ENCODE assay signal across 8 mouse cellular contexts in genomic region chr2:146469707-146470420, GRCm38 (mm10). TPM values are rescaled to one million over a fixed set of nuclear protein-coding genes. Genes with fewer than 3 reads are reported as not detected.
DNase-seq lines count a peak whose midpoint lies in the region; ATAC-seq and TF ChIP-seq lines count a peak whose summit lies in the region.

No protein-coding gene starts in this region.

- no peak overlapping the region for H3K4me2 ChIP-seq in intestine, embryonic 14.5 days (ENCODE audit: low read length)
- no peak overlapping the region for H3K4me2 ChIP-seq in liver, embryonic 13.5 days

- in situ Hi-C loops in ES-E14 (cut with MboI; ENCODE audit: low sequenced_read_pairs in 2 of 2, unreplicated experiment in 2 of 2), result no loop called here

- 46% methylated on average over 12 of the region's 12 CpGs for WGBS in intestine, embryonic 14.5 days
- 26% methylated on average over 12 of the region's 12 CpGs for WGBS in liver, embryonic 13.5 days (ENCODE audit: insufficient replicate concordance)

- no peak overlapping the region for H3K27ac ChIP-seq in gastrocnemius, adult 2 months
- no peak overlapping the region for H3K27ac ChIP-seq in ES-E14 (ENCODE audit: insufficient read depth, low read depth, low read length, poor library complexity, severe bottlenecking)
- no peak overlapping the region for H3K27ac ChIP-seq in intestine, embryonic 14.5 days (ENCODE audit: low read depth)
- no peak overlapping the region for H3K27ac ChIP-seq in liver, embryonic 13.5 days

- H3K9me3 ChIP-seq in ES-E14 (ENCODE audit: control insufficient read depth, insufficient read depth, low read depth, low read length), result no peaks in the 10 kb centered on the region
- no peaks in the 10 kb centered on the region for H3K9me3 ChIP-seq in intestine, embryonic 14.5 days (ENCODE audit: control insufficient read depth, low read length)
- no peaks in the 10 kb centered on the region for H3K9me3 ChIP-seq in liver, embryonic 13.5 days (replicated peaks)

- 0 out of 2 replicates have a peak, but pooled peaks have one; percentile 34 for ATAC-seq in intestine, embryonic 14.5 days (replicated peaks; ENCODE audit: low FRiP score, low TSS enrichment, low read depth)
- ATAC-seq in liver, embryonic 13.5 days (ENCODE audit: low read depth), result peak; percentile 68
- ATAC-seq in inflammation-experienced regulatory T-cells, adult 6 months, result no peak

- TF ChIP-seq CTCF in gastrocnemius, adult 2 months (IDR thresholded peaks at IDR 0.05), result peak; percentile 86

- no peak for DNase-seq in gastrocnemius, adult 2 months
- no peak for DNase-seq in gastrocnemius, postnatal 14 days
- no peak for DNase-seq in ES-E14 (ENCODE audit: low read depth, low spot score)
- DNase-seq in embryo, embryonic 10 days (ENCODE audit: low spot score), result peak; percentile 65
- DNase-seq in intestine, embryonic 14.5 days (ENCODE audit: low spot score), result no peak
- DNase-seq in liver, embryonic 13.5 days, result no peak
- DNase-seq in retina, postnatal 7 days (ENCODE audit: low read depth, low spot score), result peak; percentile 25

- no peak overlapping the region for H3K9ac ChIP-seq in ES-E14 (ENCODE audit: insufficient read depth, low read depth, low read length, poor library complexity, severe bottlenecking)
- no peak overlapping the region for H3K9ac ChIP-seq in intestine, embryonic 14.5 days (ENCODE audit: low read length)
- H3K9ac ChIP-seq in liver, embryonic 13.5 days, result no peak overlapping the region

- intact Hi-C loops in gastrocnemius, adult 2 months (cut with DNase I), result loop anchor here (1.0 kb wide), 1 partner anchor 143 kb away; no protein-coding TSS in a partner anchor
- intact Hi-C loops in gastrocnemius, postnatal 14 days (cut with DNase I; ENCODE audit: low total_unique reads), result loop anchor here (2.0 kb wide), 1 partner anchor 143 kb away; no protein-coding TSS in a partner anchor

- peaks cover 5 to 10% of the 10 kb centered on the region in 2 experiments; a peak in 3 of 4 replicates for H3K4me1 ChIP-seq in ES-E14 (ENCODE audit: control insufficient read depth in 2 of 2, insufficient read depth in 2 of 2, low read length in 2 of 2, poor library complexity in 1 of 2)
- no peaks in the 10 kb centered on the region for H3K4me1 ChIP-seq in intestine, embryonic 14.5 days (replicated peaks; ENCODE audit: control insufficient read depth, insufficient read depth, low read length)
- H3K4me1 ChIP-seq in liver, embryonic 13.5 days (replicated peaks), result peaks cover 14% of the 10 kb centered on the region

- no peaks in the 10 kb centered on the region for H3K27me3 ChIP-seq in intestine, embryonic 14.5 days (replicated peaks; ENCODE audit: control insufficient read depth, insufficient read depth, low read length)
- H3K27me3 ChIP-seq in liver, embryonic 13.5 days, result no peaks in the 10 kb centered on the region

- no peaks in the 10 kb centered on the region for H3K36me3 ChIP-seq in ES-E14 (ENCODE audit: control insufficient read depth, insufficient read depth, low read length, poor library complexity, severe bottlenecking)
- H3K36me3 ChIP-seq in intestine, embryonic 14.5 days (ENCODE audit: control insufficient read depth, insufficient read depth, low read length), result no peaks in the 10 kb centered on the region
- no peaks in the 10 kb centered on the region for H3K36me3 ChIP-seq in liver, embryonic 13.5 days

- H3K4me3 ChIP-seq in gastrocnemius, adult 2 months, result no peak overlapping the region
- H3K4me3 ChIP-seq in ES-E14 (ENCODE audit: insufficient read depth in 1 of 2, low read depth in 1 of 2, low read length in 2 of 2, poor library complexity in 1 of 2, severe bottlenecking in 1 of 2), result no peak overlapping the region
- H3K4me3 ChIP-seq in intestine, embryonic 14.5 days (ENCODE audit: low read depth, low read length), result no peak overlapping the region
- no peak overlapping the region for H3K4me3 ChIP-seq in liver, embryonic 13.5 days (replicated peaks)

TF ChIP-seq in ES-E14, 5 proteins besides CTCF, POLR2A, EP300 and RAD21:
- no peak for TF ChIP-seq ZNF384 (IDR thresholded peaks at IDR 0.05; ENCODE audit: low read depth, low read length)
- no peak for TF ChIP-seq CHD2 (IDR thresholded peaks at IDR 0.05; ENCODE audit: low read depth, low read length)
- TF ChIP-seq ZC3H11A (IDR thresholded peaks at IDR 0.05; ENCODE audit: borderline replicate concordance, low read depth, low read length), result 0 out of 2 replicates have a peak, but pooled peaks have one; percentile 41

RNA-seq across cellular contexts. Expression of gene Ralgapa2, which starts 42.3 kb away (rescaled TPM):
- total RNA-seq in gastrocnemius, adult 2 months (2021), result 1 to 10 TPM; 5.8 to 9.6 TPM
- 1 to 10 TPM; 2.9 to 5.0 TPM for total RNA-seq in gastrocnemius, postnatal 14 days (2021)
- total RNA-seq in ES-E14 (2012; rRNA removed), result 23.0 and 25.6 TPM in 2 replicates
- polyA plus RNA-seq in intestine, embryonic 14.5 days (2014; fragmentation: Nextera tagmentation; extraction: Ambion mirVana), result 11.0 and 13.1 TPM in 2 replicates
- polyA plus RNA-seq in liver, embryonic 13.5 days (2015; fragmentation: Nextera tagmentation; extraction: Ambion mirVana), result 2.9 and 3.3 TPM in 2 replicates
- polyA plus RNA-seq in inflammation-experienced regulatory T-cells, adult 6 months (2017; shearing (Covaris generic)), result 10 to 100 TPM in 2 of 3 experiments, 1 to 10 TPM in 1; 7.4 to 13.3 (median 11.4) TPM

Comparison
In these comparisons a context has a peak if more than half of its experiments do, and no peak if none do; other contexts are left out.
1. DNase-seq: peak in embryo, embryonic 10 days (single experiment) and retina, postnatal 7 days (single experiment); none in gastrocnemius, adult 2 months (single experiment), gastrocnemius, postnatal 14 days (single experiment), ES-E14 (single experiment), intestine, embryonic 14.5 days (single experiment) and liver, embryonic 13.5 days (single experiment).